Mouse (Mus musculus): ENCODE data around the gene Rnf157. TPM values are rescaled to one million over a fixed set of nuclear protein-coding genes. Genes with fewer than 3 reads are reported as not detected.
A peak's percentile ranks its signal among the peaks of the same experiment; 100 is the strongest.

Gene Rnf157
- polyA plus RNA-seq, 1 experiment from 2014 or later, result 16.9 TPM

GRCm38 (mm10) chr11:116307762-116308531, 104.9 kb downstream of the Rnf157 start:
- no peak overlapping the region for H3K4me3 ChIP-seq
- peaks cover 16% of the 10 kb centered on the region; the same call in 1 of the 2 replicates for H3K27me3 ChIP-seq (ENCODE audit: insufficient read depth, poor library complexity, severe bottlenecking)
- H3K4me1 ChIP-seq (replicated peaks), result peaks cover 14% of the 10 kb centered on the region
- DNase-seq (ENCODE audit: low spot score), result no peak
- peaks cover 3% of the 10 kb centered on the region; the same call in 1 of the 2 replicates for H3K9me3 ChIP-seq
- 92% methylated on average over 12 of the region's 12 CpGs for WGBS
- peaks cover 24% of the 10 kb centered on the region for H3K36me3 ChIP-seq
- no peak overlapping the region for H3K27ac ChIP-seq

- no peak for DNase-seq (ENCODE audit: low spot score)
- H3K27me3 ChIP-seq (ENCODE audit: insufficient read depth, poor library complexity, severe bottlenecking), result peaks cover 16% of the 10 kb centered on the region; the same call in 1 of the 2 replicates
- peaks cover 14% of the 10 kb centered on the region for H3K4me1 ChIP-seq (replicated peaks)
- H3K27ac ChIP-seq, result peak within 1 kb of the TSS; percentile 88
- H3K4me3 ChIP-seq, result peak within 1 kb of the TSS; percentile 91
- peaks cover 32% of the 10 kb centered on the region for H3K36me3 ChIP-seq
- 85% methylated on average over 10 of the region's 10 CpGs for WGBS
- peaks cover 3% of the 10 kb centered on the region; the same call in 1 of the 2 replicates for H3K9me3 ChIP-seq
Observed at GRCm38 (mm10) chr11:116307019-116307725, 105.7 kb downstream of the Rnf157 start, which contains the start of gene Exoc7. Gene Exoc7, minus strand, starts transcription at chr11:116307233.

DNA sequence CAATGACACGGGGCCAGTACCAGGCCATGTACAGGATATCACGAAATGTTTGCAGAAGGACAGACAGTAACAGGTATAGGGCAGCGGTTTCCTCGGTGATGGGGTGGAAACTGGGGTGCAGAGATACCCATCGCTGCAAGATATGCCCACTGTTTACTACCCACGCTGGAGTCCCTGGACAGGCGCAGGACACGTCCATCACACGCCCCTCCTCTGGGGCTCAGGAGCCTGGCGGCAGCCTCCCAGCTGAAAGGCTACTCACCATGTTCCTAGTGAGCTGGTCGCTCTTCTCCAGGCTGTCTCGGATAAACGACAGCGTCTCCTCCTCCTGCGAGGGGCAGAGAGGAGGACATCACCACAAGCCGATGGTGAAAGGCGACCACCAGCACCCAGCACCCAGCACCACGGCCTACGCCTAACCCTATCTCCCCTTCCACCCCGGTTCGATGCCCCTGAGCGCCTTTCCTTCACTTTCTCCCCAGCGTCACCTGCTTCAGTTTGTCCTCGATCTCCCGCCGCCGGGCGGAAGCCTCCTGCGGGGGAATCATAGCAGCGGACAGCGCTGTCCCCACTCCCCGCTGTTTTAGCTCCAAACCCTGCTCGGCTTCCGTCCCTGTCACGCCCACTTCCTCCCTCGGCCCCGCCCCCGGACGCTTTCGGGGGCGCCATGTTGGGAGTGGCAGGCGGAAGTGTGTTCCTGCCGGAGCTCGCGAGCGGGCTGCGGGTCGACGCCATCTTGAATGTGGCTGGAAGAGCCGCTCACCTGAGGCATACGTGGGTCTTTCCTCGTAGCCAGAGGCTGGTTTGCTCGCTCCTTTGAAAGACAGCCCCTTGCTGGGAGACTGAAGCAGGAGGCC, 106.5 kb downstream of the Rnf157 start:
- WGBS, result 2% methylated on average over 53 of the region's 53 CpGs
- Histone ChIP-seq H3K9me3 (peaks cover 5% of the 10 kb centered on the region; the same call in 1 of the 2 replicates), H3K4me1 (replicated peaks) (peaks cover 14% of the 10 kb centered on the region), H3K27ac (peak overlapping the region; percentile 88), H3K36me3 (peaks cover 40% of the 10 kb centered on the region), H3K27me3 (ENCODE audit: insufficient read depth, poor library complexity, severe bottlenecking) (peaks cover 16% of the 10 kb centered on the region; the same call in 1 of the 2 replicates), H3K4me3 (peak overlapping the region; percentile 91)
- peak; percentile 96 for DNase-seq (ENCODE audit: low spot score)

- WGBS, result 96% methylated on average over 2 of the region's 2 CpGs
- Histone ChIP-seq H3K4me3 (peak overlapping the region; percentile 91), H3K27ac (no peak overlapping the region), H3K36me3 (peaks cover 49% of the 10 kb centered on the region), H3K27me3 (ENCODE audit: insufficient read depth, poor library complexity, severe bottlenecking) (peaks cover 16% of the 10 kb centered on the region; the same call in 1 of the 2 replicates), H3K4me1 (replicated peaks) (peaks cover 14% of the 10 kb centered on the region), H3K9me3 (peaks cover 5% of the 10 kb centered on the region; the same call in 1 of the 2 replicates)
- DNase-seq (ENCODE audit: low spot score), result no peak
Observed at GRCm38 (mm10) chr11:116305423-116305822, 107.4 kb downstream of the Rnf157 start.

- Histone ChIP-seq H3K9me3 (0 out of 2 replicates have a peak, but pooled peaks cover 2% of the 10 kb centered on the region), H3K4me3 (no peak overlapping the region), H3K27me3 (ENCODE audit: insufficient read depth, poor library complexity, severe bottlenecking) (no peaks in the 10 kb centered on the region), H3K27ac (no peak overlapping the region), H3K4me1 (replicated peaks) (peaks cover 9% of the 10 kb centered on the region; the same call in 1 of the 2 replicates), H3K36me3 (peaks cover 100% of the 10 kb centered on the region)
- WGBS, result 90% methylated on average over 6 of the region's 6 CpGs
- no peak for DNase-seq (ENCODE audit: low spot score)
Observed at GRCm38 (mm10) chr11:116298621-116299020, 114.2 kb downstream of the Rnf157 start.

GRCm38 (mm10) chr11:116298221-116298620, 114.6 kb downstream of the Rnf157 start:
- no peak for DNase-seq (ENCODE audit: low spot score)
- peaks cover 99% of the 10 kb centered on the region for H3K36me3 ChIP-seq
- H3K9me3 ChIP-seq, result 0 out of 2 replicates have a peak, but pooled peaks cover 2% of the 10 kb centered on the region
- no peak overlapping the region for H3K27ac ChIP-seq
- H3K4me1 ChIP-seq (replicated peaks), result peaks cover 13% of the 10 kb centered on the region; the same call in 1 of the 2 replicates
- no peak overlapping the region for H3K4me3 ChIP-seq
- no peaks in the 10 kb centered on the region for H3K27me3 ChIP-seq (ENCODE audit: insufficient read depth, poor library complexity, severe bottlenecking)
- WGBS, result 89% methylated on average over 11 of the region's 11 CpGs

- no peak overlapping the region for H3K4me3 ChIP-seq
- 0 out of 2 replicates have a peak, but pooled peaks cover 2% of the 10 kb centered on the region for H3K9me3 ChIP-seq
- no peaks in the 10 kb centered on the region for H3K27me3 ChIP-seq (ENCODE audit: insufficient read depth, poor library complexity, severe bottlenecking)
- DNase-seq (ENCODE audit: low spot score), result no peak
- no peak overlapping the region for H3K27ac ChIP-seq
- H3K4me1 ChIP-seq (replicated peaks), result peaks cover 18% of the 10 kb centered on the region; the same call in 1 of the 2 replicates
- peaks cover 98% of the 10 kb centered on the region for H3K36me3 ChIP-seq
- 82% methylated on average over 3 of the region's 3 CpGs for WGBS
Observed at GRCm38 (mm10) chr11:116297017-116297416, 115.8 kb downstream of the Rnf157 start.

DNA sequence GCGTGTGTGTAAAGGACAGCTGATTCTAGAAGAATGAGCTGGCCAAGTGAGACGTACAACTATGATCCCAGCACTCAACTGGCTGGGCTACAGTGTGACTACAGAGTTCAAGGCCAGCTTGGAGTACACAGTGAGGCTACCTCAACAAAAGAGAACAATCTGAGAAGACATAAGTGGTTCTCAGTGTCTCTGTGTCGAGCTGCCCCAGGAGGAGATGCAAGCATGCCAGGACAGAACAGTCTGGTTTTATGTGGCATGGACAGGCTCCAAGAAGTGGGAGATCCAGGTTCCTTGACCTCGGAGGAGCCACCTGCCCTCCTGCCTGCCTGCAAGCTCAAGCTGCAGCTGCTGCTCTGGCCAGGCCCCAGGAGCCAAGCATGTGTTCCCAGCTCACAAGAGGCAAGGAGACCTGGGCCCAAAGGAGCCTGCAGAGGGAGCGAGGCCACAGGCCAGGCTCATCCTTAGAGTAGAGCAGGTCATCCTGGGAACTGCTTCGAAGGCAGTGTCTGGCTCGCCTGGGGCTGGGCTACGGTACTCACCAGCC, 116.6 kb downstream of the Rnf157 start:
- DNase-seq (ENCODE audit: low spot score), result no peak
- Histone ChIP-seq H3K27me3 (ENCODE audit: insufficient read depth, poor library complexity, severe bottlenecking) (no peaks in the 10 kb centered on the region), H3K36me3 (peaks cover 96% of the 10 kb centered on the region), H3K4me1 (replicated peaks) (peaks cover 18% of the 10 kb centered on the region; the same call in 1 of the 2 replicates), H3K9me3 (no peaks in the 10 kb centered on the region), H3K27ac (no peak overlapping the region), H3K4me3 (no peak overlapping the region)
- WGBS, result 90% methylated on average over 8 of the region's 8 CpGs

GRCm38 (mm10) chr11:116294319-116294718, 118.5 kb downstream of the Rnf157 start:
- peaks cover 96% of the 10 kb centered on the region for H3K36me3 ChIP-seq
- no peaks in the 10 kb centered on the region for H3K27me3 ChIP-seq (ENCODE audit: insufficient read depth, poor library complexity, severe bottlenecking)
- peak; percentile 60 for DNase-seq (ENCODE audit: low spot score)
- no peak overlapping the region for H3K27ac ChIP-seq
- H3K4me1 ChIP-seq (replicated peaks), result peaks cover 18% of the 10 kb centered on the region; the same call in 1 of the 2 replicates
- H3K4me3 ChIP-seq, result no peak overlapping the region
- WGBS, result 34% methylated on average over 5 of the region's 5 CpGs
- no peaks in the 10 kb centered on the region for H3K9me3 ChIP-seq

DNA sequence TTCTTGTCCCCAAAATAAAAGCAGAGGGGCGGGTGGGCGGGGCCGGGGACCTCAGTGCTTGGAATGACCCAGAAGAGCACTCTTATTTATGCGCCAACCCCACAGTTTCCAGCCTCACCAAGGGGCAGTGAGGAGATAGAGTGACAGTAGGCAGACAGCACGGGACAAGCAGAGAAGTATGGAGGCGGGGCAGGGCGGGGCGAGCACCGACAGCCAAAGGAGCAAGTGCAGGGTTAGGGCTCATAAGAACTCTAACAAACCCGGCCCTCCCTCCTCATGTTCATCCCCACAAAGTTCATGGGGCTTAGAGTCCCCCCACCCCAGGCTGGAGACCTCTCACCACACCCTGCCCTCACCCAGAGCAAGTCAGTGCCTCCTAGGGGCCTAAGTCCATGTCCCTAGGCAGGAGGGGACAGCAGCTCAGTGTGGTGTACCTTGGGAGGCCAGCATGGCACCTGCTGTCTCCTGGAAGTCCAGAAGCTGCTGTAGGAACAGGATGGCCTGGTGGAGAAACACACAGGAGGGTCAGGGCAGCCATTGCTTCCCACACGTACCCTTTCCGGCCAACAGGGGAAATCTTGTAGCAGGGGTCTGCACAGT, 119.2 kb downstream of the Rnf157 start:
- 78% methylated on average over 12 of the region's 12 CpGs for WGBS
- H3K27ac ChIP-seq, result no peak overlapping the region
- peaks cover 96% of the 10 kb centered on the region for H3K36me3 ChIP-seq
- no peaks in the 10 kb centered on the region for H3K27me3 ChIP-seq (ENCODE audit: insufficient read depth, poor library complexity, severe bottlenecking)
- H3K4me3 ChIP-seq, result no peak overlapping the region
- DNase-seq (ENCODE audit: low spot score), result no peak
- H3K9me3 ChIP-seq, result no peaks in the 10 kb centered on the region
- peaks cover 18% of the 10 kb centered on the region; the same call in 1 of the 2 replicates for H3K4me1 ChIP-seq (replicated peaks)

DNA sequence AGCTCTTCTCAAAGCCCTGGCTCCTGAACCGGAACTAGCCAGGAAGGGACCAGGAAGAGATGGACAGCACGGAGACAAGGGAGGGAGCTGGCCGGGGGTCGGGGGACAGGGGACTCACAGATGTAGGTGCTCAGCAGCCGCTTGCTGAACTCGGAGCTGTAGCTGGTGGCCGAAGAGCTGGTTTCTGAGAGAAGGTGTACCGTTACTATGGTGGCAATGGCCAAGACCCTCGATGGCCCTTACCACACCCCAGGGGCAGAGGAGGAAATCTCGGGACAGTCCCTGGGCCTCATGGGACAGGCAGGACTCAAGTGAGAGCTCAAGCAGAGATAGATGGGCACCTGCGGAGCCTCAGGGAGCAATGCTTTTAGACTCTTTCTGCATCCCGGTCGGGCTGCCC, 120.4 kb downstream of the Rnf157 start:
- no peaks in the 10 kb centered on the region for H3K27me3 ChIP-seq (ENCODE audit: insufficient read depth, poor library complexity, severe bottlenecking)
- no peaks in the 10 kb centered on the region for H3K9me3 ChIP-seq
- H3K27ac ChIP-seq, result no peak overlapping the region
- H3K4me1 ChIP-seq (replicated peaks), result peaks cover 18% of the 10 kb centered on the region; the same call in 1 of the 2 replicates
- no peak for DNase-seq (ENCODE audit: low spot score)
- H3K36me3 ChIP-seq, result peaks cover 96% of the 10 kb centered on the region
- 91% methylated on average over 13 of the region's 13 CpGs for WGBS
- no peak overlapping the region for H3K4me3 ChIP-seq

Measured in hindbrain, embryonic 10.5 days (tissue).